Mouse (Mus musculus) neural tube, embryonic 14.5 days (tissue): ENCODE data around the gene AY761185. TPM values are rescaled to one million over a fixed set of nuclear protein-coding genes. Genes with fewer than 3 reads are reported as not detected.
"Not testable (repeated sequence)": the region's sequence is repeated elsewhere in the genome, so short reads cannot be mapped to it uniquely, and the experiment has no call there.

ENCODE experiments used
- ATAC-seq: fragments of 200-750 bp; cut with Nextera tagmentation; 2 replicates; pipeline ENCODE4 v1.8.0; 2017; ENCODE audit warnings: low read depth, mild to moderate bottlenecking, moderate TSS enrichment, moderate library complexity
- H3K27ac ChIP-seq: fragments of 300-500 bp; sonication (generic); 2 replicates; pipeline ENCODE4 v1.5.1; 2014; ENCODE audit warnings: low read depth, mild to moderate bottlenecking, control low read depth, low read length, moderate library complexity, mixed read lengths
- H3K27me3 ChIP-seq: fragments of 300-500 bp; sonication (generic); 2 replicates; pipeline ENCODE4 v1.6.1; 2014; ENCODE audit warnings: low read length; ENCODE audit not compliant: control insufficient read depth, insufficient read depth
- H3K36me3 ChIP-seq: fragments of 300-500 bp; sonication (generic); 2 replicates; pipeline ENCODE4 v1.6.1; 2014; ENCODE audit warnings: low read length, mixed read lengths; ENCODE audit not compliant: control insufficient read depth, insufficient read depth
- H3K4me1 ChIP-seq: fragments of 300-500 bp; sonication (generic); 2 replicates; pipeline ENCODE4 v1.6.1; 2014; ENCODE audit warnings: low read length; ENCODE audit not compliant: control insufficient read depth, insufficient read depth
- H3K4me2 ChIP-seq: fragments of 300-500 bp; sonication (generic); 2 replicates; pipeline ENCODE4 v1.6.1; 2014; ENCODE audit warnings: mild to moderate bottlenecking, low read depth, low read length, control low read depth
- H3K4me3 ChIP-seq: fragments of 300-500 bp; sonication (generic); 2 replicates; pipeline ENCODE4 v1.5.1; 2014; ENCODE audit warnings: low read depth, low read length, control low read depth, mixed read lengths
- H3K9ac ChIP-seq: fragments of 300-500 bp; sonication (generic); replicated peaks from 2 replicates; pipeline ENCODE4 v1.6.1; 2014; ENCODE audit warnings: low read depth, mild to moderate bottlenecking, control low read depth, low read length, mixed read lengths
- H3K9me3 ChIP-seq: fragments of 300-500 bp; sonication (generic); 2 replicates; pipeline ENCODE4 v1.6.1; 2016; ENCODE audit warnings: low read length; ENCODE audit not compliant: control insufficient read depth
- WGBS: fragments of 180-500 bp; shearing (Covaris S2); extraction: QIAGEN DNeasy Blood & Tissue Kit; methylation state at CpG from one replicate; pipeline ENCODE4 v1.1.7; 2014; 5-methylcytosine and 5-hydroxymethylcytosine counted together
- polyA plus RNA-seq: library from polyadenylated mRNA; unstranded; fragments of >200 nt; fragmentation: Nextera tagmentation; extraction: Ambion mirVana; gene quantifications from 2 replicates; pipeline ENCODE4 v1.2.1, GENCODE M21; 2014

Gene AY761185
- polyA plus RNA-seq = not detected in 2 replicates

DNA sequence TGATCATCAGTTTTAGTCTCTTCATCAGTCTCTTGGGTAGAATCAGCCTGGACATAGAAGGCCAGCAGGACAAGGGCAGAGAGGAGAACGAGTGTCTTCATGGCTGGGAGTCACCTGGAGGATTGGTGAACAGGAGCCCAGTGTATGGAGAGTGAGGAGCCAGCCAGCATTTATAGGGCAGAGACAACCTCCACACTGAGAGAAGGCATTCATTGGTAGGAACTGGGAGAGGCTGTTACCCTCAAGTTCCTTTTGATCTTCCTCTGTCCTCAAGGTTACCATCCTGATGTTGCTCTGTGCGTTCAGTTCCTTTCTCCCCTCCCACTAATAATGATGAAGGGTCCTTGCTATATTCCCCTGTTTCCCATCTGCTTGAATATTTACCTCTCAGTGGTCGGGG is at the start of gene AY761185:
AY761185 (minus strand) TSS at position 101 of the 400 bp plus-strand sequence.
- no peak for ATAC-seq
- WGBS = 68% methylated on average over 3 of the region's 3 CpGs

GRCm38 (mm10) chr8:20994042-20994441 is 49.5 kb upstream of the AY761185 start:
- H3K4me1 ChIP-seq, H3K27ac ChIP-seq, H3K4me3 ChIP-seq, H3K4me2 ChIP-seq, ATAC-seq, H3K9ac ChIP-seq, H3K9me3 ChIP-seq, H3K36me3 ChIP-seq, H3K27me3 ChIP-seq: not testable (repeated sequence)

More for the DNA sequence above, at the start of gene AY761185:
- Histone ChIP-seq H3K27me3 (no peaks in the 10 kb centered on the region), H3K4me3 (no peak within 1 kb of the TSS), H3K36me3 (no peaks in the 10 kb centered on the region), H3K9ac (no peak within 1 kb of the TSS), H3K9me3 (peaks cover 2% of the 10 kb centered on the region; the same call in 1 of the 2 replicates), H3K4me1 (no peaks in the 10 kb centered on the region), H3K4me2 (no peak within 1 kb of the TSS), H3K27ac (no peak within 1 kb of the TSS)

DNA sequence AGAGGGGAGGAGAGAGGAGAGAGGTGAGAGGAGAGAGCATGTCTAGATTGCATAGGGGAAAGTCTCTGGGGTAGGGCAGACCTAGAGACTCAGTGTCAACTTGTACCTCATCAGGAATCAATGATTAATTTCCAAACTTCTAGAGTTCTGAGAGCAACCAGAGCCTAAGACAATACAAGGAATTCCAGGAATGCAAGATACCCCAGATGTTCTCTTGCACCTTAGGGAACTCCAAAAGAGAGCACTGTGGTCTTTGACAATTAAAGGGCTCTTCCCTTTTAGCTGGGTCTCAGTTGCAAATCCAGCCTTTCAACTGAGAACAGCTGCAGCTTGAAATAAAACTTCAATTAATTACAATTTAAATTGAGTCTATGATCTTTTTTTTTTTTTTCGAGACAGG is 35.3 kb upstream of the AY761185 start:
- Histone ChIP-seq H3K27me3 (no peaks in the 10 kb centered on the region), H3K4me3 (no peak overlapping the region), H3K4me1 (no peaks in the 10 kb centered on the region), H3K9ac (no peak overlapping the region), H3K4me2 (no peak overlapping the region), H3K9me3 (no peaks in the 10 kb centered on the region), H3K27ac (no peak overlapping the region), H3K36me3 (no peaks in the 10 kb centered on the region)
- ATAC-seq = no peak
- WGBS = 62% methylated on average over 1 of the region's 1 CpGs

GRCm38 (mm10) chr8:20964531-20964930 is 20.0 kb upstream of the AY761185 start:
- no peak for ATAC-seq
- no peak overlapping the region for H3K9ac ChIP-seq
- H3K4me1 ChIP-seq = no peaks in the 10 kb centered on the region
- H3K36me3 ChIP-seq = no peaks in the 10 kb centered on the region
- H3K9me3 ChIP-seq = peaks cover 2% of the 10 kb centered on the region; the same call in 1 of the 2 replicates
- H3K27ac ChIP-seq = no peak overlapping the region
- no peak overlapping the region for H3K4me3 ChIP-seq
- H3K27me3 ChIP-seq = no peaks in the 10 kb centered on the region
- 77% methylated on average over 2 of the region's 2 CpGs for WGBS
- H3K4me2 ChIP-seq = no peak overlapping the region

- Histone ChIP-seq H3K4me2 (no peak within 1 kb of the TSS), H3K9ac (no peak within 1 kb of the TSS), H3K27ac (no peak within 1 kb of the TSS), H3K4me3 (no peak within 1 kb of the TSS), H3K27me3 (no peaks in the 10 kb centered on the region), H3K9me3 (peaks cover 21% of the 10 kb centered on the region), H3K4me1 (no peaks in the 10 kb centered on the region), H3K36me3 (no peaks in the 10 kb centered on the region)
- no peak for ATAC-seq
- 79% methylated on average over 3 of the region's 3 CpGs for WGBS
Observed at GRCm38 (mm10) chr8:20921971-20922370, 22.5 kb downstream of the AY761185 start, which contains the start of gene Gm6040. Gm6040 (minus strand) TSS chr8:20922071.

DNA sequence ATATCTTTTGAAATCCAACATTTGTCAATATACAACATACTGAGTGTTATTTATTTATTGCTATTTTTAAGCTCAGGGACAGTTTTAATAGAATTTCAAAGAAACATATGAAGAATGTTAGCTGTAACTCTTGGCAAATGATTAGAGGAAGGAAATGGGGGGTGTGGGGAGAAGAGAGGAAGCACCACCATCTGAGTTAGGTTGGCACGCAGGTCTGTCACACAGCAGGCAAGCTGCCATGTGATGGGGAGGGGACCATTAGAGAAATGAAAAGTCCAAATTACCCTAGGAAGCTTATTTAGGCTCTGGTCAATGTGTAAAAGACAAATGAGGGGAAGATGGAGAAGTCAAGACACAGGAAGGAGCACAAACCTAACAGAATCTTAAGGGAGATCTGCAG is 32.2 kb downstream of the AY761185 start:
- H3K27ac ChIP-seq = no peak overlapping the region
- no peaks in the 10 kb centered on the region for H3K27me3 ChIP-seq
- H3K4me2 ChIP-seq = no peak overlapping the region
- 89% methylated on average over 1 of the region's 1 CpGs for WGBS
- no peak overlapping the region for H3K4me3 ChIP-seq
- H3K9me3 ChIP-seq = no peaks in the 10 kb centered on the region; the same call in 1 of the 2 replicates
- H3K4me1 ChIP-seq = no peaks in the 10 kb centered on the region
- no peaks in the 10 kb centered on the region for H3K36me3 ChIP-seq
- H3K9ac ChIP-seq = no peak overlapping the region
- ATAC-seq = no peak

DNA sequence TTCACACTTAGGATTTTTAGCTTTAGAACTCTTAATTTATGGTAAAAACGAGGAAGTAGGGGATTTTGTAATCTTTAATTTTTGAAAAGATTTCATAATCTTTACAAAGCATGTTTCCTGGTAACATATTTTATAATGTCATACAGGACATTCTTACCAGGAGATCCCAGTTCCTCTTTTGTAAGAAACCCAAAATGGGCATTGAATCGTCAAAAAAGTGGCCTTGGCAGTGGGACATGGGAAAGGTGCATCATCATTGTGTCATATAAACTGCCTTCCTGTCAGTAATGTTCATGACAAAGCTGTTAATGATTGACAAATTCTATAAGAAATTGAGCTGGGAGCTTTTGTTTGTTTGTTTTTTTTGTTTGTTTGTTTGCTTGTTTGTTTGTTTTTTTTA is 36.3 kb downstream of the AY761185 start:
- H3K4me2 ChIP-seq = no peak overlapping the region
- peaks cover 3% of the 10 kb centered on the region for H3K9me3 ChIP-seq
- no peak for ATAC-seq
- H3K27me3 ChIP-seq = no peaks in the 10 kb centered on the region
- no peaks in the 10 kb centered on the region for H3K4me1 ChIP-seq
- H3K27ac ChIP-seq = no peak overlapping the region
- no peak overlapping the region for H3K4me3 ChIP-seq
- no peaks in the 10 kb centered on the region for H3K36me3 ChIP-seq
- H3K9ac ChIP-seq = no peak overlapping the region
- 74% methylated on average over 2 of the region's 2 CpGs for WGBS

GRCm38 (mm10) chr8:20907119-20907518 is 37.4 kb downstream of the AY761185 start:
- no peak for ATAC-seq
- WGBS = 91% methylated on average over 2 of the region's 2 CpGs
- H3K36me3 ChIP-seq = no peaks in the 10 kb centered on the region
- H3K9me3 ChIP-seq = peaks cover 3% of the 10 kb centered on the region
- H3K4me1 ChIP-seq = no peaks in the 10 kb centered on the region
- no peak overlapping the region for H3K9ac ChIP-seq
- no peaks in the 10 kb centered on the region for H3K27me3 ChIP-seq
- no peak overlapping the region for H3K4me3 ChIP-seq
- no peak overlapping the region for H3K27ac ChIP-seq
- no peak overlapping the region for H3K4me2 ChIP-seq

GRCm38 (mm10) chr8:20902527-20902926 is 42.0 kb downstream of the AY761185 start, which contains the start of gene Gm15056:
Gm15056 (minus strand) TSS chr8:20902627.
- H3K36me3 ChIP-seq = no peaks in the 10 kb centered on the region
- 60% methylated on average over 2 of the region's 2 CpGs for WGBS

More at GRCm38 (mm10) chr8:20902527-20902926, 42.0 kb downstream of the AY761185 start, which contains the start of gene Gm15056:
- Histone ChIP-seq H3K27ac (no peak within 1 kb of the TSS), H3K4me1 (no peaks in the 10 kb centered on the region), H3K27me3 (no peaks in the 10 kb centered on the region), H3K4me3 (no peak within 1 kb of the TSS), H3K4me2 (no peak within 1 kb of the TSS), H3K9me3 (peaks cover 6% of the 10 kb centered on the region; the same call in 1 of the 2 replicates), H3K9ac (no peak within 1 kb of the TSS)
- ATAC-seq = no peak
